Mouse (Mus musculus) bone marrow macrophage, adult 2 months (primary cell): ENCODE data around the gene Loxl1.

ENCODE experiments used
- CTCF ChIP-seq: IDR thresholded peaks from 2 replicates; pipeline ENCODE4 v1.5.1; 2012; ENCODE audit warnings: low read depth, mild to moderate bottlenecking, low read length, moderate library complexity
- POLR2A ChIP-seq: IDR thresholded peaks from 2 replicates; pipeline ENCODE4 v1.6.1; 2012; ENCODE audit warnings: mild to moderate bottlenecking, low read depth, low read length, borderline replicate concordance

DNA sequence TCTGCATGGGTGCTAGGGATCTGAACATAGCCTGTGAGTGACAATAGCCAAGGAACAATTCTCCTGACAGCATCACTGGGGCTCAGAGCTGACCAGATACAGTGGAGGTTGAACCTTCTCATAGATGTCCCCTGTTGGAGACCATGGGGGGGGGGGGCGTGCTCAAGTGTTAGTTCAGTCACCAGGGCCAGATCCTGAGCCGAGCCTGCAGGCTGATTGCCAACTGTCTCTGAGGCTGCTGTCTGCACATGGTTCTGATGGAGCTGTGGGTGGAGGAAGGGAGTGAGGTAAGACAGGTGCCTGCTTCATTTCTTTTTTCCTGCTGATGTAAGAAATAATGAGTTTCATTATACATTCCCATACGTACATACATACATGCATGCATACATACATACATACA, 5.3 kb upstream of the Loxl1 start:
- no peak for TF ChIP-seq CTCF
- TF ChIP-seq POLR2A: no peak
